Mouse (Mus musculus) activated CD4-positive, CD25-positive, alpha-beta regulatory T cell, adult 9 weeks (primary cell): ENCODE measurements around the gene Rpl26. TPM values are rescaled to one million over a fixed set of nuclear protein-coding genes. Genes with fewer than 3 reads are reported as not detected.

Experiments used
- polyA plus RNA-seq: library from polyadenylated mRNA; unstranded; fragments of 100-300 nt; shearing (Covaris generic); gene quantifications from one replicate; pipeline ENCODE4 v1.2.1, GENCODE M21; 2017

The Rpl26 gene
- 1,048 TPM for polyA plus RNA-seq

DNA sequence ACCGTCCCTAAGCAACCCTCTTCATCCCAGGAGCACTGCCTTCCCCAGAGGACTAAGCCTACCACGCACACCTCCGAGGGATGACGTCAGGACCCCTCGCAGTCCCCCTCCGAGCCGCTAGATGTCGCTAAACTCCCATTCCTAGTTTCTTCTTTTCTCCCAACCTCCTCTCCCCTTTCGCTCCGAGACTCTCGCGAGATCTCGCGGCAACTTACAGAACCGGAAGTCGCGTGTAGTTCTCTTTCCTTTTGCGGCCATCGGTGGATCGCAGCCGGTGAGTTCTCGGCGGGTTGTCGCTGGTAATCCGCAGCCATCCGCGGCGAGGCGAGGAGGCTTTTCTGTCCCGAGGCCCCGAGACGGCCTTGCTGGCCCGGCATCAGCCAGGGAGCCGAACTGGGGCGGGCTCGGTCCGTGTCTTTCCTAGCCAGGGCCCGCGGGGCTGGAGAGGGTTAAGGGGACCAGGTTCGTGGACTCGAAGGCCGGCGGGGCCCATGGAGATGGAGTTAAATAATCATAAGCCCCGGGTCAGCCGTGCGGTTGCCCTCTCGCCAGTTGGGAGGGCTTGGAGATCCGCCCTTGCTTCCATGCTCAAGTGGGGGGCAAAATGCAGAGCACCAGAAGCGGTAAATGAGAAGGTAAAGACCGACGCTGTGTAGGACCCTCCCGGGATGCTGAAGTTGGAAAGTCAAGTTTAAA is at the start of gene Rpl26:
Rpl26 (plus strand) TSS at position 233 of the 696 bp plus-strand sequence.

DNA sequence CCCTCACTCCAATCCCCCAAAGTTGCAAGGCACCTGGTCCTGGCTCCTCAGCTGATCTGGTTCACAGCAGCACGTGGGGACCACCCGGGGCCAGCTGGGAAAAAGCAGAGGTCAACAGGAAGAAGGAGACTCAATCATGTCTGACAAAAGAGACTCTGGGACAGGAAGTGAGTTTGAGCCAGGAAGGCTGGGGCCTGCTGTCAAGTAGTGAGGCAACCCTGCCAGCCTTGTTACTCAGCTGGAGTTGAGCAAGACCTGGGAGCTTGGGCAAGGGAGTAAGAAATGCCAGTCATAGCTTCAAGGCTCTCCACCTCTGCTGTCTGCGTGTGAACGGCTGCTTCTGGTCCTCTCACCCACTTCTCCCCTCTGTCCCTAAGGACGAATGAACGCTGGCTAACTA is 29.6 kb upstream of the Rpl26 start, which contains the start of gene Ndel1:
Ndel1 (minus strand) TSS at position 111 of the 400 bp plus-strand sequence.

DNA sequence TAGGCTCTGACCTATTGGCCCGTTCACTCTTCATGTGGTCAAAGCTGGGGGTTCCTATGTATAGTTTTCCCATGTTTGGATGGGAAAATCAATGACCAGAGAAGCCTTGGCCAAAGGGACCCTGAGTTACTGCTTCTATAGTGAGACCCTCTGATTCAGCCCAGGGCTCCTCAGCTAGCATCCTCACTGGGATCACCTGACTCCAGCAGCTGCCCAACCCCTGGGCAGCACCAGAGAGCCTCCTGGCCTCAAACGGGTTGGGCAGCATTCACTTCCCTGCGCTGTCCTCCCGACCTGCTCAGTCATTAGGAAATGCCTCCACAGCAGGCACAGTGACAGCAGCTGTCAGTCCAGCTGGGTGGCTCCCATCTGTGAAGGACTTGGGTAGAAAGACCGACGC is 13.1 kb upstream of the Rpl26 start, which contains the start of gene Rnf222:
Rnf222 (plus strand) TSS at position 301 of the 400 bp plus-strand sequence.

DNA sequence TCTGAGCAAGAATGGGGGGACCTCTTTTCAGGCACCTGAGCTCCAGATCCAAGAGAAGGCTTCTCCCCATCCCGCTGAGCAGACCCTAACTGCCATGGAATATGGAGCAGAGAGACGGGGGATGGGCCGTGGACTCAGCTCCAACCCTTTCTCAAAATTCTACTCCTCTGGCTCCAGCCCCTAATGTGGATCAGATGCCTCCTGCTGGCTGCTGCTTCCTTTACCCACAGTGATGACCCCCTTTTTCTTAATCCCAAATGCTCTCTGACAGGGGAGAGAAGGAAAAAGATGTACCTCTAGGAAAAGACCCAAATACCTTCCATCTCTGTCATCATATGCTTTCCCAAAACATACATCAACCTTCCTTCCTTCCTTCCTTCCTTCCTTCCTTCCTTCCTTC is 25.6 kb downstream of the Rpl26 start, which contains the start of gene Odf4:
Odf4 (minus strand) TSS at position 101 of the 400 bp plus-strand sequence.

Other genes starting within 250 kb of the Rpl26 start
- gene Myh10, start 210.0 kb upstream of the Rpl26 start, polyA plus RNA-seq: 1.7 TPM
- gene Ndel1, start 29.7 kb upstream of the Rpl26 start, polyA plus RNA-seq: 69.0 TPM
- gene Rnf222, start 13.0 kb upstream of the Rpl26 start, polyA plus RNA-seq: not detected
- not detected for gene Odf4, start 25.5 kb downstream of the Rpl26 start, polyA plus RNA-seq
- 0.24 TPM for gene Arhgef15, start 55.9 kb downstream of the Rpl26 start, polyA plus RNA-seq
- 10.6 TPM for gene Slc25a35, start 66.5 kb downstream of the Rpl26 start, polyA plus RNA-seq
- 40.7 TPM for gene Rangrf, start 73.6 kb downstream of the Rpl26 start, polyA plus RNA-seq
- gene Pfas, start 106.9 kb downstream of the Rpl26 start, polyA plus RNA-seq: 5.7 TPM
- 26.9 TPM for gene Ctc1, start 114.3 kb downstream of the Rpl26 start, polyA plus RNA-seq
- 14.1 TPM for gene Aurkb, start 144.1 kb downstream of the Rpl26 start, polyA plus RNA-seq
- gene Borcs6, start 158.1 kb downstream of the Rpl26 start, polyA plus RNA-seq: 7.1 TPM
- 4.0 TPM for gene Tmem107, start 169.2 kb downstream of the Rpl26 start, polyA plus RNA-seq
- gene Vamp2, start 186.9 kb downstream of the Rpl26 start, polyA plus RNA-seq: 53.5 TPM
- 10.8 TPM for gene Per1, start 193.6 kb downstream of the Rpl26 start, polyA plus RNA-seq
- not detected for gene Hes7, start 218.8 kb downstream of the Rpl26 start, polyA plus RNA-seq
- not detected for gene 9130213A22Rik, start 221.0 kb downstream of the Rpl26 start, polyA plus RNA-seq
- 0.09 TPM for gene Aloxe3, start 224.3 kb downstream of the Rpl26 start, polyA plus RNA-seq